Mouse (Mus musculus) hindbrain, embryonic 14.5 days (tissue): ENCODE measurements around the gene Itgb8. TPM values are rescaled to one million over a fixed set of nuclear protein-coding genes. Genes with fewer than 3 reads are reported as not detected.

Source experiments
- ATAC-seq: fragments of 200-750 bp; cut with Nextera tagmentation; 2 replicates; pipeline ENCODE4 v1.8.0; 2017; ENCODE audit warnings: moderate number of reproducible peaks, mild to moderate bottlenecking, moderate TSS enrichment, moderate library complexity; ENCODE audit not compliant: low FRiP score
- DNase-seq: peaks from one replicate; pipeline ENCODE4 v3.0.0-alpha.2; 2015; ENCODE audit warnings: low spot score
- H3K27ac ChIP-seq: fragments of 300-500 bp; sonication (generic); 2 replicates; pipeline ENCODE4 v1.5.1; 2014; ENCODE audit warnings: mild to moderate bottlenecking, moderate library complexity
- H3K27me3 ChIP-seq: fragments of 300-500 bp; sonication (generic); 2 replicates; pipeline ENCODE4 v1.6.1; 2014; ENCODE audit warnings: mild to moderate bottlenecking, low read length, mixed read lengths; ENCODE audit not compliant: control insufficient read depth, insufficient read depth
- H3K36me3 ChIP-seq: fragments of 300-500 bp; sonication (generic); replicated peaks from 2 replicates; pipeline ENCODE4 v1.6.1; 2014; ENCODE audit not compliant: control insufficient read depth, insufficient read depth
- H3K4me1 ChIP-seq: fragments of 300-500 bp; sonication (generic); replicated peaks from 2 replicates; pipeline ENCODE4 v1.6.1; 2014; ENCODE audit warnings: antibody characterized with exemption, low read length, mixed read lengths; ENCODE audit not compliant: control insufficient read depth, insufficient read depth
- H3K4me2 ChIP-seq: fragments of 300-500 bp; sonication (generic); replicated peaks from 2 replicates; pipeline ENCODE4 v1.6.1; 2014; ENCODE audit warnings: mild to moderate bottlenecking, moderate library complexity
- H3K4me3 ChIP-seq: fragments of 300-500 bp; sonication (generic); replicated peaks from 2 replicates; pipeline ENCODE4 v1.5.1; 2014; ENCODE audit warnings: mild to moderate bottlenecking, low read length
- H3K9ac ChIP-seq: fragments of 300-500 bp; sonication (generic); 2 replicates; pipeline ENCODE4 v1.6.1; 2014
- H3K9me3 ChIP-seq: fragments of 300-500 bp; sonication (generic); 2 replicates; pipeline ENCODE4 v1.6.1; 2016; ENCODE audit warnings: low read length; ENCODE audit not compliant: control insufficient read depth
- WGBS: fragments of 180-500 bp; shearing (Covaris S2); extraction: QIAGEN DNeasy Blood & Tissue Kit; methylation state at CpG from one replicate; pipeline ENCODE4 v1.1.7; 2014; 5-methylcytosine and 5-hydroxymethylcytosine counted together
- polyA plus RNA-seq: library from polyadenylated mRNA; unstranded; fragments of >200 nt; fragmentation: Nextera tagmentation; extraction: Ambion mirVana; gene quantifications from 2 replicates; pipeline ENCODE4 v1.2.1, GENCODE M21; 2014

Itgb8 gene
- polyA plus RNA-seq, 1 experiment from 2014 or later = 15.1 TPM

DNA sequence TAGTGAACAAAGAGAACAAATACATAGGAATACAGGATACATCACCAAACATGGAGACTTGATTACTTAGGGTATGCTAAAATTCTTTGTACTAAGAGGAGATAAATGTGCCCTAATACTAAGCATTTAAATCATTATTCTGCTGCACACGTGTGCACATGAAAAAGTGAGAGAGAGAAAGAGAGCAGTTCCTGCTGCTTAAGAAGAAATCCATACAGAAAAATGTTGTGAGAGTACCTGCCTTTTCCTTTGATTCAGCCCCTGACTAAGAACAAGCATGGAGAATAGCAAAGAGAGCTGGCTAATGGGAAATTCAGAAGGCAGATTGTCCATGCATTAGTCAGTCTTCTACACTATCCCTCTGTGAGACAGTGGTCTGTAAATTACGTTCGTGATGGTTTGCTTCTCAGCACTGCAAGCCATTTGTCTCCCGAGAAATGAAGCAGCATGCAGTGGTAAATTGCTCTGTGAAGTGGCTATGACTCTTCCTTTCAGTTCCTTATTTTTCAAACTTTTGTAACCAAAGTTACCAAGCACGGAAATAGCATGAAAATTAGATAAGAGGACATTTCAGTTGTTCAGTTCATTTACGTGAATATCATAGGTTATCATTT lies 125.0 kb downstream of the Itgb8 start:
- H3K4me1 ChIP-seq = no peaks in the 10 kb centered on the region

GRCm38 (mm10) chr12:119110091-119110490 lies 128.5 kb downstream of the Itgb8 start:
- H3K4me2 ChIP-seq = no peak overlapping the region
- H3K4me1 ChIP-seq = no peaks in the 10 kb centered on the region
- 71% methylated on average over 2 of the region's 2 CpGs for WGBS
- no peaks in the 10 kb centered on the region for H3K27me3 ChIP-seq
- ATAC-seq (no peak), DNase-seq (no peak)
- H3K9ac ChIP-seq = no peak overlapping the region
- no peaks in the 10 kb centered on the region for H3K9me3 ChIP-seq
- no peak overlapping the region for H3K4me3 ChIP-seq
- no peaks in the 10 kb centered on the region for H3K36me3 ChIP-seq
- H3K27ac ChIP-seq = no peak overlapping the region

More for the DNA sequence above, 125.0 kb downstream of the Itgb8 start:
- no peaks in the 10 kb centered on the region for H3K36me3 ChIP-seq
- no peaks in the 10 kb centered on the region for H3K9me3 ChIP-seq
- H3K9ac ChIP-seq = no peak overlapping the region
- no peak for ATAC-seq
- no peak for DNase-seq
- no peak overlapping the region for H3K4me3 ChIP-seq
- no peak overlapping the region for H3K4me2 ChIP-seq
- WGBS = 69% methylated on average over 6 of the region's 6 CpGs
- H3K27me3 ChIP-seq = no peaks in the 10 kb centered on the region
- H3K27ac ChIP-seq = no peak overlapping the region

Other genes with a start within 250 kb of the Itgb8 start
- not detected in 2 replicates for gene Macc1, start 75.5 kb upstream of the Itgb8 start, polyA plus RNA-seq